Mouse (Mus musculus) stomach, postnatal 0 days (tissue): ENCODE measurements around the gene Pfkm. TPM values are rescaled to one million over a fixed set of nuclear protein-coding genes. Genes with fewer than 3 reads are reported as not detected.
A peak's percentile ranks its signal among the peaks of the same experiment; 100 is the strongest.

Experiments used
- ATAC-seq: fragments of 200-750 bp; cut with Nextera tagmentation; 2 replicates; pipeline ENCODE4 v1.8.0; 2017; ENCODE audit not compliant: low FRiP score, low TSS enrichment
- DNase-seq: peaks from one replicate; pipeline ENCODE4 v3.0.0-alpha.2; 2016; ENCODE audit warnings: low spot score
- H3K27ac ChIP-seq: fragments of 300-500 bp; sonication (generic); replicated peaks from 2 replicates; pipeline ENCODE4 v1.5.1; 2014; ENCODE audit warnings: mild to moderate bottlenecking, control low read depth
- H3K27me3 ChIP-seq: fragments of 300-500 bp; sonication (generic); 2 replicates; pipeline ENCODE4 v1.6.1; 2014; ENCODE audit warnings: low read length; ENCODE audit not compliant: control insufficient read depth, insufficient read depth
- H3K36me3 ChIP-seq: fragments of 300-500 bp; sonication (generic); 2 replicates; pipeline ENCODE4 v1.6.1; 2014; ENCODE audit warnings: low read length, mixed read lengths; ENCODE audit not compliant: control insufficient read depth, insufficient read depth
- H3K4me1 ChIP-seq: fragments of 300-500 bp; sonication (generic); replicated peaks from 2 replicates; pipeline ENCODE4 v1.6.1; 2014; ENCODE audit warnings: antibody characterized with exemption; ENCODE audit not compliant: control insufficient read depth, insufficient read depth
- H3K4me2 ChIP-seq: fragments of 300-500 bp; sonication (generic); replicated peaks from 2 replicates; pipeline ENCODE4 v1.6.1; 2014; ENCODE audit warnings: low read depth, mild to moderate bottlenecking, control low read depth, moderate library complexity
- H3K4me3 ChIP-seq: fragments of 300-500 bp; sonication (generic); 2 replicates; pipeline ENCODE4 v1.5.1; 2014; ENCODE audit warnings: low read depth, low read length, control low read depth
- H3K9ac ChIP-seq: fragments of 300-500 bp; sonication (generic); 2 replicates; pipeline ENCODE4 v1.6.1; 2014; ENCODE audit warnings: mild to moderate bottlenecking, low read length, control low read depth, mixed read lengths
- H3K9me3 ChIP-seq: fragments of 300-500 bp; sonication (generic); 2 replicates; pipeline ENCODE4 v1.6.1; 2016; ENCODE audit warnings: low read length; ENCODE audit not compliant: control insufficient read depth
- CTCF ChIP-seq: IDR thresholded peaks from 2 replicates; pipeline ENCODE4 v1.5.1; 2016; ENCODE audit warnings: antibody characterized with exemption, low read depth, mild to moderate bottlenecking, moderate library complexity
- EP300 ChIP-seq: optimal IDR thresholded peaks from 2 replicates; pipeline ENCODE3; 2016; ENCODE audit warnings: antibody characterized with exemption
- WGBS: fragments of 180-500 bp; shearing (Covaris S2); extraction: QIAGEN DNeasy Blood & Tissue Kit; methylation state at CpG from one replicate; pipeline ENCODE4 v1.1.7; 2014; 5-methylcytosine and 5-hydroxymethylcytosine counted together
- polyA plus RNA-seq: library from polyadenylated mRNA; unstranded; fragments of >200 nt; fragmentation: Nextera tagmentation; extraction: Ambion mirVana; gene quantifications from 2 replicates; pipeline ENCODE4 v1.2.1, GENCODE M21; 2015

The Pfkm gene
- polyA plus RNA-seq, 1 experiment from 2014 or later: 15.5 TPM

DNA sequence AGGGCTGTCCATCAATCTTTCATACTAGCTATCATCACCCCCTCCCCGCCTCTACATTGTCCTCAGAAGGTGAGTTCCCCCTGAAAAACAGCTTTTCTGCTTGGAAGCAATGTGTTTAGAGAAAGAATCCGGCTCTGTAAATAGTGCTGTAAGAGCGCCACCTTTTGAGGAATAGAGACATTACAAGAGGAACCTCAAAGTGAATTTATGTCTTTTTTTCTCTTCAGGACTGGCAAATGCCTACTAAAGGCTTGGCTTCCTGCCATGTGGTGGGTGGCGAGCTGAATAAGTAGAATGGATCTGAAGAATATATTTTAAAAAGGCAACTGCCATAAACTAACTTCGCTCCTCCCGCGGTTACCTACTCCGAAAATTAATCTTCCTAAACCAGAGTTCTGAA, 81.4 kb downstream of the Pfkm start:
- peak; percentile 79 for TF ChIP-seq CTCF
- TF ChIP-seq EP300: no peak
- Histone ChIP-seq H3K27me3 (peaks cover 5% of the 10 kb centered on the region; the same call in 1 of the 2 replicates), H3K27ac (no peak overlapping the region), H3K4me2 (no peak overlapping the region), H3K9ac (no peak overlapping the region), H3K4me1 (no peaks in the 10 kb centered on the region), H3K4me3 (no peak overlapping the region), H3K36me3 (no peaks in the 10 kb centered on the region), H3K9me3 (no peaks in the 10 kb centered on the region)
- ATAC-seq (no peak), DNase-seq (no peak)
- WGBS: 45% methylated on average over 8 of the region's 8 CpGs

DNA sequence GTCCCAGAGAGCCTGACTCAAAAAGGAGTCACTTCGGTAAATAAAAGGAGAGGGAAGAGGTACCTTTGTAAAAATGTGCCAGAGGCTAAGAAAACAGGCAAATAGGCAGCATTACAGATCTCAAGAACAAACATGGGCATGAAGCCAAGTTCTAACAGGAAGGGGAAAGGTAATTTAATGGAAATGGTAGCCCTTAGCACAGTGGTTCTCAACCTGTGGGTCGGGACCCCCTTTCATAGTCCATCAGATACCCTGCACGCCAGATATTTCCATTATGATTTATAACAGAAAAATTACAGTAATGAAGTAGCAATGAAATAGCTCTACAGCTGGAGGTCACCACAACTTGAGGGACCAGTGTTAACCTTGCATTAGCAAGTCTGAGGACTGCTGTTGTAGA, 84.9 kb downstream of the Pfkm start:
- Histone ChIP-seq H3K4me1 (no peaks in the 10 kb centered on the region), H3K27ac (no peak overlapping the region), H3K4me3 (no peak overlapping the region), H3K27me3 (no peaks in the 10 kb centered on the region), H3K4me2 (no peak overlapping the region), H3K9ac (no peak overlapping the region), H3K9me3 (no peaks in the 10 kb centered on the region), H3K36me3 (no peaks in the 10 kb centered on the region)
- WGBS: 49% methylated on average over 3 of the region's 3 CpGs
- no peak for DNase-seq
- no peak for TF ChIP-seq EP300
- no peak for TF ChIP-seq CTCF
- peak; percentile 13; the same call in 1 of the 2 replicates for ATAC-seq

DNA sequence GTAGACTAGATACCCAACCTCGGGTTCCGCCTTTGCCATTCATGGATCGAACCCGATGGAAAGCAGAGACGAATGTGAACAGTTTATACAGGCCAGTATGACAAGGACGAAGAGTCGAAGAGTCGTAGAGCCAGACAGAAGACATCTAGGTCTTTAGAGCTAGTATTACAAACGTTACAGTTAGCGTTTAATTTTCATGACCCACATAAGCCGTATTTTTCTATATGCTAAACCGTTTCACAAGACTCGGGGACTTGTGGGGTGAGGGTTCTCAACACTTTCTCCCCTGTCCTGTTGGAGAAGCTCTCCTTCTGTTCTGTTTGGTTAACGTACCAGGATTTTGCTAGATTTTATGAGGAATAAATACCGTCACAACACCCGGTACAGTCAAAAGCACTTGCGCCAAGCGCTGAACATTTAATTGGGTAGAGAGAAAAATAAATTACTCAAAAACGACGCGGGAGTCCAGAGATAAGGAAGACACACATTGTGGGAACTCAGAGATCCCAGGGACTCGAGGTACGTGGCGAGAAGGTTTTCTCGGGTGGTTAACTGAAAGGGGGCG, 88.3 kb downstream of the Pfkm start:
- H3K27me3 ChIP-seq: no peaks in the 10 kb centered on the region
- ATAC-seq (no peak), DNase-seq (no peak)
- peak overlapping the region; percentile 54 for H3K4me2 ChIP-seq
- peak overlapping the region; percentile 19 for H3K9ac ChIP-seq
- no peaks in the 10 kb centered on the region for H3K4me1 ChIP-seq
- peak overlapping the region; percentile 49; the same call in 1 of the 2 replicates for H3K27ac ChIP-seq
- no peaks in the 10 kb centered on the region for H3K36me3 ChIP-seq
- TF ChIP-seq CTCF: no peak
- no peak for TF ChIP-seq EP300
- H3K9me3 ChIP-seq: no peaks in the 10 kb centered on the region
- H3K4me3 ChIP-seq: peak overlapping the region; percentile 48
- 7% methylated on average over 26 of the region's 26 CpGs for WGBS

DNA sequence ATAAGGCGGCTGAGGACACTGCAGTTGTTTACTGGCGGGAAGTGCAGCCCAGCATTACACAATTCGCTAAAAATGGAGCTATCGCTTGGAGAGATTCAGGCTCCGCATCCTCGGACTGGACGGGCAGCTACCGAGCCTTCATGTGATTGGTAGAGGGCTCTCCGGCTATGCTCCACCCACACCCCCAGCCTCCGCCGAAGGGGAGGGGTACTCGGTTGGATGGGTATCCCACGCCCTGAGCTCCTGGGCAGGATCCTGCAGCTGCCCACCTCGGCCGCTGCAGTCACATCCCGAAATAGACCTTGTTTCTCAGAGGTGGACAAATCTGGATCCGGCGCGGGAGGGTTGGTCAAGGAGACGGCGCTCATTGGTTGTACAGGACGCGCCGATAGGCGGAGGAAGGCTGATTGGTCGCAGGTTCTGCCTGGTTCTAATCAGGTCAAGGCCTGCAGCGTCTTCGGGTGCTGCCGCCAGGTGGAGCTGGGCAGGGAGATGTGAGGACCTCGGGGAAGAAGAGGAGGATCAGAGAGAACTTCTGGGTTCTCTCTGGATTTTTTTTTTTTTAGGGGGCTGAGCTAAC, 88.8 kb downstream of the Pfkm start:
- Histone ChIP-seq H3K27me3 (no peaks in the 10 kb centered on the region), H3K9ac (peak overlapping the region; percentile 19), H3K4me2 (peak overlapping the region; percentile 54), H3K36me3 (no peaks in the 10 kb centered on the region), H3K27ac (peak overlapping the region; percentile 49; the same call in 1 of the 2 replicates), H3K4me1 (no peaks in the 10 kb centered on the region), H3K4me3 (peak overlapping the region; percentile 48), H3K9me3 (no peaks in the 10 kb centered on the region)
- no peak for TF ChIP-seq EP300
- TF ChIP-seq CTCF: peak; percentile 93
- 0% methylated on average over 30 of the region's 30 CpGs for WGBS
- peak; percentile 94 for DNase-seq
- peak; percentile 98 for ATAC-seq

Other genes with a start within 250 kb of the Pfkm start
- 8.0 and 9.4 TPM in 2 replicates for gene Hdac7, start 248.1 kb upstream of the Pfkm start, polyA plus RNA-seq
- 1.4 and 1.5 TPM in 2 replicates for gene Vdr, start 182.0 kb upstream of the Pfkm start, polyA plus RNA-seq
- gene Tmem106c, start 128.4 kb upstream of the Pfkm start, polyA plus RNA-seq: 33.1 and 39.8 TPM in 2 replicates
- gene Col2a1, start 87.9 kb upstream of the Pfkm start, polyA plus RNA-seq: 0.05 and 0.21 TPM in 2 replicates
- gene Senp1, start 1.2 kb downstream of the Pfkm start, polyA plus RNA-seq: 10.0 and 10.8 TPM in 2 replicates
- 31.3 and 31.9 TPM in 2 replicates for gene Asb8, start 73.0 kb downstream of the Pfkm start, polyA plus RNA-seq
- gene Ccdc184, start 74.6 kb downstream of the Pfkm start, polyA plus RNA-seq: 0.92 and 0.95 TPM in 2 replicates
- gene Olfr288, start 103.0 kb downstream of the Pfkm start, polyA plus RNA-seq: not detected in 2 replicates
- gene Gm44579, start 128.4 kb downstream of the Pfkm start, polyA plus RNA-seq: not detected in 2 replicates
- gene Olfr287, start 128.5 kb downstream of the Pfkm start, polyA plus RNA-seq: not detected in 2 replicates
- not detected in 2 replicates for gene Olfr286, start 141.9 kb downstream of the Pfkm start, polyA plus RNA-seq
- gene H1fnt, start 164.7 kb downstream of the Pfkm start, polyA plus RNA-seq: not detected in 2 replicates
- gene Zfp641, start 203.6 kb downstream of the Pfkm start, polyA plus RNA-seq: 0.22 and 0.30 TPM in 2 replicates
- gene Olfr285, start 224.8 kb downstream of the Pfkm start, polyA plus RNA-seq: not detected in 2 replicates
- gene Olfr284, start 248.4 kb downstream of the Pfkm start, polyA plus RNA-seq: not detected in 2 replicates